Mouse (Mus musculus) adrenal gland, postnatal 36 days (tissue): ENCODE measurements around the gene Ube2b. TPM values are rescaled to one million over a fixed set of nuclear protein-coding genes. Genes with fewer than 3 reads are reported as not detected.

ENCODE experiments used
- DNase-seq, 2 experiments: peaks; one replicate each; pipeline ENCODE4 v3.0.0; 2021; ENCODE audit warnings: mixed read lengths in 1 of 2
- long read RNA-seq, 2 experiments: library from polyadenylated mRNA; stranded (forward); transcript quantifications; one replicate each; pipeline ENCODE4 v2.0.0; 2021; ENCODE audit warnings: borderline sequencing depth in 2 of 2
- total RNA-seq, 2 experiments: library from RNA; stranded (reverse); gene quantifications; 2 replicates each; pipeline ENCODE4 v1.2.3; 2021

Gene Ube2b
- total RNA-seq: 100 to 1,000 TPM; 145 to 160 TPM
- long read RNA-seq, experiment 1, transcript Ube2b-202 (7 exons, 585 nt): minor isoform, 17 of 223 reads
- long read RNA-seq, experiment 1, transcript Ube2b-201 (6 exons, 1,792 nt): major isoform, 181 of 223 reads
- long read RNA-seq, experiment 1, partial matches to known transcripts: 2 of 223 reads
- long read RNA-seq, experiment 1, other reads (novel, unspliced or antisense): 20 of 223 reads
- long read RNA-seq, experiment 2, transcript Ube2b-201 (6 exons, 1,792 nt): major isoform, 47 of 56 reads
- long read RNA-seq, experiment 2, partial matches to known transcripts: 1 of 56 reads
- long read RNA-seq, experiment 2, other reads (novel, unspliced or antisense): 5 of 56 reads

DNA sequence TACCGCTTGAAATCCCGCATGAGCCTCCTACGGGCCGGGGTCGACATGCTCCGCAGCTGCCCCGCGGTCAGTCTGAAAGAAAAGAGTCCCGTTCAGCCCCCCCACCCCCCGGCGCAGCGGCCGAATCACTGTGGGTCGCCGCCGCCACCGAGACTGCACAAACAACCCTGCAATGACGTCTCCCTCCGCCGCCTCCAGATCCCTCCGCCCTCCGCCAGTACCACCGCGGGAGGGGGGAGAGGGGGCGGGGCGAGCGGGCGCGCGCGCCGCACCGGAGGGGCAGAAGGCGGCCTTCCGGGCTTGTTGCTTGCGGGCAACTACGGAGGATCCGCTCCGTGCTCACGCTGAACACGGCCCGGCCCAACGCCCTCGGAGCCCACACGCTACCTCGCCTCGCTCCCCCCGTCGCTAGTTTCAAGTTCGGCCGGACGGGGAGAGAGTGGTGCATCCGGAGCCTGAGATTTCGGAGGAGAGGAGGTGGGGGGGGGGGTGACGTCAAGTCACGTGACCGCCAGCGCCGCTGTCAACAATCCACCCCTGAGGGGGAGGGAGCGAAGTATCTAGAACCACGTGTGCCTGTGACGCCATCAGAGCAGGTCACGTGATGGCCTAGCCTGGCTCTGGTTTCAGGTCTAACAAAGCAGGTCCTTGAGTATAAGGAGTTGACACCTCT, at the start of gene Ube2b:
Gene Ube2b (minus strand): TSS at position 473 of the 673 bp plus-strand sequence.
- DNase-seq: peak; percentile 96

DNA sequence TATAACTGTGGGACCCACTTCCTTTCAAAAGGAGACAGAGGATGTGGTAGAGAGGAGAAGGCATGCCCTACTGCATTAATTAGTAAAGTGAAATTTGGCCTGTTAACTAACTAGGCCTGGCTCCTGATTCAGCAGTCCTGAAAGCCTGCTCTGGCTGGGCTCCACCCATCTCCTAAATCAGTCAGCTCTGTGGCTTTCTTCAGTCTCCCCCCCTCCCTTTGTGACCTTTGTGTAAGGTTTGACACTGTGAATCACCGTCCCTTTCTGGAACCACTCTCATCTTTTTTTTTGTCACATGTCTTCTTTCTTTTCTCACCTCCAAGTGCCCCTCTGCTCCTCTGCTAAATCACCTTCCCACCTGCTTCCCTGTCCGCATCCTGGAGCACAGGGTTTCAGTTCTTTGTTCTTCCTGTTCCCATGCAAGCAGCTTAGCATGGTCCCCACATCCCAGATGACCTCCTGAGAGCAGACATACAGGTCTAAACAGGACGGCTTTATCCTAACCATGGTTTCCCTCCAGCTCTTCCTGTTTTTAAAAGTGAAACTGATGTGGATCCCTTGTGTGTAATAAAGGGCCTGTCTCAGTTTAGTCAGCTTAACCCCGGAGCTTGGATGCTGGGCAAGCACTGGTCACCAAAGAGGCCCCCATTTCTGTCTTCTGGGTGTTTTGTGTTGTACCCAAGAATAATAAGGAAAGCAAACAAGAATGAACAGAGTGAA, 46.0 kb upstream of the Ube2b start:
- peak; percentile 59 to 64 for DNase-seq

- DNase-seq: no peak
Observed at GRCm38 (mm10) chr11:52044156-52044555, 43.6 kb upstream of the Ube2b start.

DNA sequence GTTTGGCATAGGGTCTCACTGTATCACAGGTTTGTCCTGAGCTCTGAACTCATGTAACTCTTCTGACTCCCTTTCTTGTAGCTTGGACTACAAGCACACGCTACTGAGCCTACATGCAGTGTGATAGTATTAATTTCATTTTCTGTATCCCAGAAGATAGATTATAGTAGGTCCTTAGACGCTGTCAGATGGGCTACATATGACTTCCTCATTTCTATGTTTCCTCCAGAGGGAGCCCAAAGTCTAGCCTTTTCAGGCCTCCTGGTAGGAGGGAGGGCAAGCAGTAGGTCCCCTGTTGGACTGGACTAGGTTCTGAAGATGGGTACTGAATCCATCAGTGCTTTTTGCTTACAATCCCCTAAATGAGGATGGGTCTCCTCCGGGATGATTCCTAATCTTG, 42.7 kb upstream of the Ube2b start:
- no peak for DNase-seq

DNA sequence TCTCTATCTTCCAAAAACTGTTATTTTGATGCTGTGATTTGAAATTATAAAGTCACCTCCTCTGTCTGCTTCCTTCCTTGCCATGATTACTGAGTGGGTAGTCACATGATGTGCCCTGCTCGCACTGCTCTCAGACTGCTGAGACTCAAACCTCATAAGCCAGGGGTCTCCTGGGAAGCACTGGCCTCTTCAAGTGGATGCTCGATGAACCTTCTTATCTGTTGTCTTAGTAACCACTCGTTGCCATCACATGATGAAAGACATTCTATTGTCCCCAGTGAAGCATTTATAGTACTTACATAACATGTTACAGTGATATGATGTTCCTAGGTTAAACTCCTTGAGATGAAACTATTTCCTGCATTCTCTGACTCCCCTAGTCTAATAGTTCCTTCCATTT, 37.1 kb upstream of the Ube2b start:
- DNase-seq: no peak

DNA sequence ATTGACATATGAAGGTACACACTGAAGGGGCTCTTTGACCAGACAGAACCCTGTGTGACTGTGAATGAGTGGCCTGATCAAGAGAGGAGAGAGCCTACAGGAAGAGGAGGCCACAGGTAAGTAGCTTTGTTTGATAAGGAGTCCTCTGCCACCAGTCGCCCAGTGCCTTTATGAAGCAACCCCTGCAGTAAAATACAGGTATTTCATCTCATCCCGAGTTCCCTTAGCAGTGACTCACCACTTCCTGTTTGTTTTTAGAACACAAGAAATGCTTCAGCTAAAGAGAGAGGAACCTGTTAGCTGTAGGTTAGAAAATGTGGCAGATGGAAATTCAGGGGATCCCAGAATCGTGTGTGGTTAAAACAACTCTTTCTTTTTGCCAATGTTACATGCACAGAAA, 35.3 kb upstream of the Ube2b start:
- no peak for DNase-seq

GRCm38 (mm10) chr11:52033953-52034352, 33.4 kb upstream of the Ube2b start:
- DNase-seq: no peak

DNA sequence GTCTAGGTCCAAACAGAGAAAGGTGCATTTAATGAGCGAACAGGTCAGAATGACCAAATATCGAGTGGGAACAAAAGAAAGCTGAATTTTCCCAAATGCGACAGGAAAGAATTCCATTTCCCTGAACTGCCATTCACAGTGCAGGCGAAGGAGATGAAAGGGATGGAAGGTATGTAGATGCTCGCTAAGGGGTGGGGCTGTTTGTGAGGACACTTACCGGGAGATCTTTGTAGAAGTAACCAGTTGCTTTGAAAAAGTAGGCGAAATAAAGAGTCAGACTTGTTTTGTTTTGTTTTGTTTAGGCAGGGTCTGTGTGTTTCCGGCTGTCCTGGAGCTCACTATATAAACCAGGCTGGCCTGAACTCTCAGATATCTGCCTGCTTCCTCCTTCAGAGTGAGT, 31.8 kb upstream of the Ube2b start:
- DNase-seq: no peak

DNA sequence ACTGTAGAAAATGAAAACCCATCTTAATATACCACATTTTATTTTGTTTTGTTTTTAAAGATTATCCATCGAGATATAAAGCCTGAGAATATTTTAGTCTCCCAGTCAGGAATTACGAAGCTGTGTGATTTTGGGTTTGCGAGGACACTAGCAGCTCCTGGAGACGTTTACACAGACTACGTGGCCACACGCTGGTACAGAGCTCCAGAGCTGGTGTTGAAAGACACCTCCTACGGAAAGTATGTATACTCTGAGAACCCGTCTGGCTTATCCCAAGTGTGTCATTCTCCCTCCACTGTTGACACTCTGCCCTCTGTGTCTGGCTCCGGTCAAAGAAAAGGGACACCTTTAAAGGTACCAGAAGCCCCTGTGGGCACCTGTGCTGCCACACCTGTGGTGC, 17.7 kb upstream of the Ube2b start:
- no peak for DNase-seq

GRCm38 (mm10) chr11:52011541-52011940, 11.0 kb upstream of the Ube2b start:
- no peak for DNase-seq

DNA sequence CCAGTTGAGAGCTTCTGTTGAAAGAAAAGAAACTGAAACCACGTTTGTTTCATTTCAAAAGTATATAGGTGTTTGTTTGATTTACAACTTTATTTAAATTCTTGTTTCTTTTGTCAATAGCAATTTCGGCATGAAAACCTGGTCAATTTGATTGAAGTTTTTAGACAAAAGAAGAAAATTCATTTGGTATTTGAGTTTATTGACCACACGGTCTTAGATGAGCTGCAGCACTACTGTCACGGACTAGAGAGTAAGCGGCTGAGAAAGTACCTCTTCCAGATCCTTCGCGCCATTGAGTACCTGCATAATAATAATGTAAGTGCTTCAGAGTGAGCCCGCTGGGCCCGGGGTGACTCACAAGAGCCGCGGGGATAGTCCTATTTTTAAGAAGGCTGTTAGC, 10.4 kb upstream of the Ube2b start:
- no peak for DNase-seq

DNA sequence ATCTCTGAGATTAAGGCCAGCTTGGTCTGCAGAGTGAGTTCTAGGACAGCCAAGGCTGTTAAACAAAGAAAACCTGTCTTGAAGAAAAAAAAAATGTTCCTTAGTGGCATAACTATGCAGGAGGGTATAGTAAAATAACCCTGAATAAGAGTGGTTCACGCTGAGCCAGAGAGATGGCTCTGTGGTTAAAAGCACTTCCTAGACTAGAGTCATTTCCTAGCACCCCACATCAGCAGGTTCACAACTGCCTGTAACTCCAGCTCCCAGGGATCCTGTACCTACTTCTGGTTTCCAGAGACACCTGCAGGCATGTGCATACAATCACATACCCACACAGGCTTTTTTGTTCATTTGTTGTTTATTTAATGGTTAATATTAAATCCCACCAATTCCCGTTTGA, 5.0 kb upstream of the Ube2b start:
- no peak for DNase-seq

DNA sequence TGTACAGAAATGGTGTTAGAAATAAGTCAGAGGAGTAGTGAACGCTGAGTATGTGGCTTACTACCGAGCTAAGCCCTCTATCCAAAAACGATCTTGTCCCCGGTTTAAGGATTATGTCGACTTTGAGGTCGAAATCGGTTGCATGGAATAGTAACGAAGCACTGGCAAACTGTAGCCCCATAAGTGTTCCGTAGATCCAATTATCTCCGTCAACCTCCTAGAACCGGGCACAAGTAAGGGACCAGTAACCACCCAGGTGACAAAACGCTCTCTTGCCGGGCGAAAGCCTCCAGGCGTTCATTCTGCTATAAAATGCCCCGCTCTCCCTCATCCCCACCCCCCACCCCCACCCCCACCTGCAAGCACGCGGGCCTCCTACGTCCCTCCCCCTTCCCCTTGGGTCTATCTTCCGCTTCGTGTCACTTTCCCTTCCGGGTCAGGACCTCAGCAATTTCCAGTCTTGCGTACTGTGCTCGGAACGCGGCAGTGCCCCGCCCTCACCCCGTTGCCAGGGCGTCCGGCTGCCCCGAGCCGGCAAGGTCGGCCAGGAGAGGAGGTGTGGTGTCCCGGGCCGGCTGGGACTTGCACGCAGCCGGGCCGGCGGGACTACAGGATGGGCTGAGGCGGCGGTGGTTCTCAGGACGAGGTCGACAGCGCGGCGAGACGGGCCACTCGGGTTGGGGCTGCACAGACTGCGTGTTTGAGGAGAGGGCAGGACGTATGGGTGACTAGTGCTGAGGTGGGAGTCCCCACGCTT, 3.4 kb upstream of the Ube2b start, which contains the start of gene Cdkl3:
Gene Cdkl3 (plus strand): TSS at position 450 of the 757 bp plus-strand sequence.
- peak; percentile 98 for DNase-seq

DNA sequence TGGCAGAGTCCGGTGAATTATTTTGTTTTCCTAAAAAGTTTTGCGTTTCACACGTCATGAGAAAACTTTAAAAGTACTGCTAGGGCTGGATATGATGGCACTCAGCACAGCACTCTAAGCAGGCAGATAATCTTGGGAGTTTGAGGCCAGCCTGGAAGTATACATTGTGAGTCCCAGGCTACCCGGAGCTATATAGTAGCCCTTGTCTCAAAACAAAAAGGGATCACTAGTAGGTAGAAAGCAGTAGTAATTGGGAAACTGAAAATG, 2.9 kb upstream of the Ube2b start:
- no peak for DNase-seq

DNA sequence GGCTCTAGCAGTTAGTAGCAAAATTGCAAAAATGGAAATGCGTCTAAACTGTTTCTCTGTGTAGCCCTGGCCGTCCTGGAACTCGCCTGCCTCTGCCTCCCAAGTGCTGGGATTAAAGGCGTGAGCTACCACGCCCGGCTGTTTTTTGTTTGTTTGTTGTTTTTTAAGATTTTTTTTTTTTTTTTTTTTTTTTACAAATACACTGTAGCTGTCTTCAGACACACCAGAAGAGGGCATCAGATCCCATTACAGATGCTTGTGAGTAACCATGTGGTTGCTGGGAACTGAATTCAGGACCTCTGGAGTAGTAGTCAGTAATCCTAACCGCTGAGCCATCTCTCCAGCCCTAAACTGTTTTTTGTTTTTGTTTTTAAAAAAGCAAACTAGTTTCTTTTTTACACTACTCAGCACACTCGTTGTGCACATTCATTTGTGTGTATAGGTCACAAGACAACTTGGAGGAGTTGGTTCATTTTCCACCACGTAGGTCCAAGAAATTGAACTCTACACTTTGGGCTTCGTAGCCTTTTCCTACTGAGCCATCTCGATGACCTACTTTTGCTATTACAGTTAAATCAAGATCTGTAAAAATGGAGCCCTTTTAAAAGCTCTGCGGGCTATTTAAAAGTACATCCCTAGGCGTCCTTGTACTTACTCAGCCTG, 2.4 kb upstream of the Ube2b start:
- DNase-seq: no peak

DNA sequence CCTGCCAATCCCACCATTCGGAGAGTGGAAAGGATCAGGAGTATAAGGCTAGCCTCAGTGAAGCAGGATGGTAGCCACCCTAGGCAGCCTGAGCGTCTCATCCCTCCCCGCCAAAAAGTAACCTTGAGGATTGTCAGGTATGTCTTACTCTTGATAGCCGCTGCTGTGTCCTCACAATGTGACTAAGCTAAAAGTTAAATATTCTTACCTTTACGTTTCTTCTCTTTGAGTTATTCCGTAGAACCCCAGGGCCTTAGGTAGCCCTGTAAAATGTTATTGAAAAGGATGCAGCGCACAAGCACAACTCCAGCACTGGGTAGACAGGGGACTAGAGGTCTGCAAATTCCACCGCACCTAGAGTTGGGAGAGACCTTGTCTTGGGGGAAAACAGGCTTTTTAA, 1.3 kb upstream of the Ube2b start:
- no peak for DNase-seq

GRCm38 (mm10) chr11:52001341-52001740, 779 bp upstream of the Ube2b start:
- no peak for DNase-seq

DNA sequence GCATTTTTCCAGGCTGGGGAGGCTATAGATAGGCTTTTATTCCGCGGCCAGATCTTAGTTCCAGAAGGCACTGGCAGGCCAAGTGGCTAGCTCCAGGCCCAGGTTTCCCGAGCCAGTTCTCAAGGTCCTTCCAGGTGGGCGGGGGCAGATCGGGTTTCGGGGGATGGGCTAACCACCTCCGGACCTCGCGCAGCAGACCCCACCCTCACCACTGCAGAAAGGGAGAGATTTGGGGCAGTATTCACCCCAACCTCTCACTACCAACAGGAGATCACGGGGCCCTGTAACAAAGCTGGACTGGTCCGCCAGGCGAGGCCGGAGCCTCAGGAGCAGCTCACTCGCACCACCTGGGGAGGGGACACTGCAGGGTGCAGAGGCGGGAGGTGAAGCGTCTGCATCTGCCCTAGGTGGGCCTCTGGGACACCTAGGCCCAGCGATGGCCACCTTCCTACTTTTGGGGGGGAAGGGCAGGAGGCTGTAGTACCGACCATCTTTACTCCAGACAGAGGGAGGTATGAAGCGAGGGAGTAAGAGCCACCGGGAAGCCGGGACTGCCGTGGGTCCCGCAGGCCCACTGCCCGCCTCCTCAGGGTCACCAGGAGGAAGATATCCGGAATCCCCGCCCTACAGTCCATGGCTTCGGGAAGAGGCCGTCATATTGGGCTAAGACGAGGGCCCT, 812 bp downstream of the Ube2b start:
- DNase-seq: peak; percentile 79 to 83

DNA sequence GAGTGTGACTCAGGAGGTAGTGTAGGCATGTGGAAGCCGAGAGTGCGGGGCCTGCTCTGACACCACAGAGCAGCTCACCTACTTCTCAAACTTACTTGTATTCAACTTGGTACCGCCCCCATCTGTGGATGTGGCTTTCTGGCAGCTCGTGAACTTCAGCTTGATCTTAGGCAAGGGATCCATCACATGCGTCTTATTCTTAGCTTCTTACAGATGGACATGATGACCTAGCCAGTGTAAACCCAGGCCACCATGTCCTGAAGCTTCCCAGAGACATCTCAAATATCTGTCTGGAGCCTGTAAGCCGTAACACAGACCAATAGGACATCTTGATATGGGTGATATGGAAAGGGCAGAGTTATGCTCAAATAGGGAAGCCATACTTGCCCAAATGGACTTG, 28.9 kb downstream of the Ube2b start:
- DNase-seq: no peak

DNA sequence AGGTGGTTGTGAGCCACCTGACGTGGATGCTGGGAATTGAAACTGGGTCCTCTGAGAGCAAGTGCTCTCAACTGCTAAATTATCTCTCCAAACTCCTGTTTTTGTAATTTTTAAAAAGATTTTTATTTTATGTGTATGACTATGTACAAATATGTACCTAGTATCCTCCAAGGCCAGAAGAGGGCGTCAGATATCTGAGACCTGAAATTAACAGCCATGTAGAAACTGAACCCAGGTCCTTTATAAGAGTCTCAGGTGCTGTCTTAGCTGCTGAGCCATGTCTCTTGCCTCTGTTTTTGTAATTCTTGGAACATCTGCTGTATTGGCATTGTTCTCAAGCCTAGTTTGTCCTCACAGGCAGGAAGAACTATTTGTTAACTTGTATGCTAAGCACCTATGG, 31.1 kb downstream of the Ube2b start:
- no peak for DNase-seq

- no peak for DNase-seq
Observed at GRCm38 (mm10) chr11:51968896-51969295, 31.7 kb downstream of the Ube2b start.
